Mouse (Mus musculus): ENCODE results near the gene Cwc22.
A peak's percentile ranks its signal among the peaks of the same experiment; 100 is the strongest.

Cwc22 gene

GRCm38 (mm10) chr2:77962450-77963193 lies 16.4 kb upstream of the Cwc22 start:
- DNase-seq: no peak

- no peak for DNase-seq
Observed at GRCm38 (mm10) chr2:77961256-77961655, 15.1 kb upstream of the Cwc22 start.

GRCm38 (mm10) chr2:77960711-77961110 lies 14.5 kb upstream of the Cwc22 start:
- no peak for DNase-seq

- no peak for DNase-seq
Observed at GRCm38 (mm10) chr2:77959341-77959740, 13.2 kb upstream of the Cwc22 start.

GRCm38 (mm10) chr2:77951415-77951913 lies 5.3 kb upstream of the Cwc22 start:
- DNase-seq: no peak

- DNase-seq: no peak
Observed at GRCm38 (mm10) chr2:77950111-77950510, 3.9 kb upstream of the Cwc22 start.

GRCm38 (mm10) chr2:77949521-77949920 lies 3.3 kb upstream of the Cwc22 start:
- no peak for DNase-seq

- no peak for DNase-seq
Observed at GRCm38 (mm10) chr2:77948921-77949320, 2.7 kb upstream of the Cwc22 start.

- no peak for DNase-seq
Observed at GRCm38 (mm10) chr2:77948126-77948525, 2.0 kb upstream of the Cwc22 start.

- DNase-seq: no peak
Observed at GRCm38 (mm10) chr2:77947161-77947870, 1.1 kb upstream of the Cwc22 start.

GRCm38 (mm10) chr2:77944860-77945595 lies 1.1 kb downstream of the Cwc22 start:
- no peak for DNase-seq

GRCm38 (mm10) chr2:77944281-77944680 lies 1.9 kb downstream of the Cwc22 start:
- no peak for DNase-seq

- DNase-seq: no peak
Observed at GRCm38 (mm10) chr2:77941944-77942343, 4.2 kb downstream of the Cwc22 start.

GRCm38 (mm10) chr2:77938317-77938716 lies 7.9 kb downstream of the Cwc22 start:
- DNase-seq: no peak

- no peak for DNase-seq
Observed at GRCm38 (mm10) chr2:77937818-77938217, 8.4 kb downstream of the Cwc22 start.

- no peak for DNase-seq
Observed at GRCm38 (mm10) chr2:77934138-77934537, 12.0 kb downstream of the Cwc22 start.

- no peak for DNase-seq
Observed at GRCm38 (mm10) chr2:77933630-77934029, 12.5 kb downstream of the Cwc22 start.

- DNase-seq: no peak
Observed at GRCm38 (mm10) chr2:77931958-77932357, 14.2 kb downstream of the Cwc22 start.

- no peak for DNase-seq
Observed at GRCm38 (mm10) chr2:77928352-77928751, 17.8 kb downstream of the Cwc22 start.

- DNase-seq: peak; percentile 36 to 40
Observed at GRCm38 (mm10) chr2:77926468-77926867, 19.7 kb downstream of the Cwc22 start.

- DNase-seq: no peak
Observed at GRCm38 (mm10) chr2:77925997-77926396, 20.2 kb downstream of the Cwc22 start.

GRCm38 (mm10) chr2:77925187-77925924 lies 20.8 kb downstream of the Cwc22 start:
- peak; percentile 80 to 89 for DNase-seq

GRCm38 (mm10) chr2:77924003-77924402 lies 22.2 kb downstream of the Cwc22 start:
- DNase-seq: no peak

Measured in cerebellum, adult 18-20 months (tissue).